Mouse (Mus musculus): ENCODE measurements around the gene Tuft1.
"Not testable (repeated sequence)": the region's sequence is repeated elsewhere in the genome, so short reads cannot be mapped to it uniquely, and the experiment has no call there.

GRCm38 (mm10) chr3:94702163-94702810 is 43.6 kb upstream of the Tuft1 start:
- not testable (repeated sequence) for TF ChIP-seq CTCF (IDR thresholded peaks at IDR 0.05; ENCODE audit: low read depth)
- TF ChIP-seq EP300 (IDR thresholded peaks at IDR 0.05; ENCODE audit: low read depth): peak; percentile 87
